Mouse (Mus musculus) testis, adult 2 months (tissue): ENCODE measurements around the gene Arhgap6.

ENCODE experiments used
- CTCF ChIP-seq: fragments of 200-500 bp; IDR thresholded peaks from 2 replicates; pipeline ENCODE4 v1.5.1; 2012; ENCODE audit warnings: low read depth, mild to moderate bottlenecking, inconsistent platforms, low read length, moderate library complexity; ENCODE audit not compliant: control insufficient read depth, insufficient read depth, insufficient replicate concordance
- POLR2A ChIP-seq: fragments of 200-500 bp; IDR thresholded peaks from 2 replicates; pipeline ENCODE4 v1.6.1; 2012; ENCODE audit warnings: low read depth, mild to moderate bottlenecking, inconsistent platforms, low read length, moderate library complexity; ENCODE audit not compliant: control insufficient read depth

GRCm38 (mm10) chrX:169187100-169187499 is 392.2 kb downstream of the Arhgap6 start, which contains the start of gene Amelx:
- no peak for TF ChIP-seq CTCF
- TF ChIP-seq POLR2A, result no peak
